Mouse (Mus musculus): ENCODE measurements around the gene Emilin3.

DNA sequence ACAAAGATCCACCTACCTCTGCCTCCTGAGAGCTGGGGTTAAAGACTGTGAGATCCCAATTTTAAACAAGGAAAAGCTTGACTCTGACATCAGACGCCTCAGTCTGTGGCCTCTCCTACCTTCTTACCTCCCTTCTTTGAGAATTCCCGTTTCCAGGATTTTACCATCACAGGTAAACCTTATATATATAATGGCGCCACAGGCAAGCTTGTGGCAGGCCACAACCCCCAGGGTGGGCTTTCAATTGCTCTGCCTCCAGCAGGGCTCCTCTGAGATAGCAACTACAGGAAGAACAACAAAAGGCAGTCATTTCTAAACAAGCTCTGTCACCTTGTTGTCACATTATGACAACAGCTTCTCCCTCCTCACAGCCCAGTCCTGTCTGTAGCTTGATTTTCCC, 25.9 kb downstream of the Emilin3 start:
- no peak for TF ChIP-seq POLR2A (IDR thresholded peaks at IDR 0.05; ENCODE audit: control insufficient read depth, extremely low read depth, insufficient read depth, low read length, poor library complexity)
- no peak for TF ChIP-seq CTCF (IDR thresholded peaks at IDR 0.05; ENCODE audit: borderline replicate concordance, control insufficient read depth, extremely low read depth, insufficient read depth, low read length, poor library complexity)

Data from thymus, adult 2 months (tissue).